Mouse (Mus musculus) gastrocnemius, adult 2 months (tissue): ENCODE measurements at regions not wholly inside any gene's neighbourhood (a gene's known extent, or its start where the extent isn't known, plus 50 kb on each side); places are given as distances from the start of the nearest gene placed in this dataset.

Experiments
- DNase-seq: peaks from one replicate; pipeline ENCODE4 v3.0.0; 2022
- H3K27ac ChIP-seq: fragments of 200-600 bp; 2 replicates; pipeline ENCODE4 v1.8.1; 2022; ENCODE audit warnings: mild to moderate bottlenecking
- H3K4me3 ChIP-seq: fragments of 200-600 bp; 2 replicates; pipeline ENCODE4 v1.8.1; 2022; ENCODE audit warnings: mild to moderate bottlenecking, moderate library complexity
- CTCF ChIP-seq: fragments of 200-600 bp; IDR thresholded peaks from 2 replicates; pipeline ENCODE4 v1.8.1; 2022; ENCODE audit warnings: antibody characterized with exemption, mild to moderate bottlenecking, moderate library complexity
- intact Hi-C: fragments of 180-260 bp; cut with DNase I; formaldehyde crosslinking; loops from one replicate; pipeline ENCODE4 v1.15.1; 2025

DNA sequence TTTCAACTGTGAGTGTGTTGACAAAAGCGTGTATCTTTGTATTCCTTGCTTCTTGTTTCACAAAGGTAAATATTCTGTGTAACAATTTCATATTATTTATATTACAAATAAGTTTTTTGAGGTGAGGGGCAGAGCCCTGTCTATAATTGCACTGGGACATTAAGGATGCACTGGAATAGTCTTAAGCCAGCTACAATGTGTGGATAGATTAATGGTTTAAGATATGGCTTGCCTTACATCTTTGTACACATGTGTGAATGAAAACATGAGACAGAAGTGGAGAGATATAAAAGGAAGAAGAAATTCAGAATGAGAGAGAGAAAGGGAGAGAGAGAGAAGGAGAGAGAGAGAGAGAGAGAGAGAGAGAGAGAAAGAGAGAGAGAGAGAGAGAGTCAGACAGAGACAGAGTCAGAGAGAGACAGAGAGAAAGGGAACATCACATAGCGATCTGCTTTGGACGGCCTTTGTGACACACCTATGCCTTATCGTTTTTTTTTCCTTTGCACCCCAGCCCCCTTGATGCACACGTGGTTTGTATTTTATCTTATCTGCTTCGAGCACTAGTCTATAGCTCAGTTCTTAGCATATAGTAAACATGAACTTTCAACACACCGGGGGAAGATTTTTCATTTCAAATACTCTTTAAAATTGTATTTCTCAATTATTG lies 136.3 kb downstream of the Bmp2 start:
- intact Hi-C loops = no loop called here
- TF ChIP-seq CTCF = no peak
- Histone ChIP-seq H3K4me3 (no peak overlapping the region), H3K27ac (no peak overlapping the region)
- DNase-seq = no peak

GRCm38 (mm10) chr2:133688788-133689155 lies 136.8 kb downstream of the Bmp2 start:
- no peak overlapping the region for H3K4me3 ChIP-seq
- H3K27ac ChIP-seq = no peak overlapping the region
- no peak for TF ChIP-seq CTCF
- intact Hi-C loops = no loop called here
- DNase-seq = no peak

DNA sequence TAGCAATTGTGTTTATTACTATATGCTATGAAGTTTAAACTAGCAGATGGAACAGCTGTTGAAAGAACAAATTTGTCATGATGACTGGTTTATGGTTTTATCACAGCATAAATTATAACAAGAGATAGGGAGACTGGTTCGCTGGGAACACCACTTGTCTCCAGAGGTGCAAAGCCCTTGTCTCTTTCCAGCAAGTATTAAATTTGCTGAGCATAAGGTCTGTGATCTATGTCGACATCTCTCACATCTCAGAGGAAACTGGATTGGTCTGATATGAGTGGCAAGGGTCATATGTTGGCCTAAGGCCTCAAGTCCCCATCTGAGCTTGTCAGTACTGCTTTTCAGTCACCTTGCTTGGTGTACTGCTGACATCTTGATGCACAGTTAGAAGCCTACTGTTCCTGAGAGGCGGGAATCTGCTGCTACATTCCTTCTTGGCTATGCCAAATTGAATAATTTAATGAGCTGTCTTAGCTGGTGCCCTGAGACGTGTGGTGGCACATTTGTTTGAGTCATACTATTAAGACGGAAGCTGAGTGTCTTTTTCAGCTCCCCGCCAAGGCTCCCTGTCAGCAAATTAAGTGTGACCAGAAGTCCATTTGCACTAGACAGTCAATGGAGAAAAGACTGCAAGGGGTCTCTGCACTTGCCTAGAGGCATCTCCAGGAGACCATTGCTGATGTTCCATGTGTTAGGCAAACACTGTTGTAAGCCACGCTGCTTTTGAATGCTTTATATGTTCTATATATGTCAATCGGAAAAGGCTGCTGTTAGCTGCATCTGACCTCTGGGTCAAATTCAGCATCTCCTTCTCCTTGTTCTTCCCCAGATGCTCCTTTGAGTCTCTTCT lies 157.0 kb downstream of the Bmp2 start:
- DNase-seq = no peak
- intact Hi-C loops = no loop called here
- H3K4me3 ChIP-seq = no peak overlapping the region
- no peak overlapping the region for H3K27ac ChIP-seq
- no peak for TF ChIP-seq CTCF

GRCm38 (mm10) chr2:133716243-133716642 lies 164.3 kb downstream of the Bmp2 start:
- intact Hi-C loops = no loop called here
- no peak overlapping the region for H3K27ac ChIP-seq
- H3K4me3 ChIP-seq = no peak overlapping the region
- no peak for DNase-seq
- TF ChIP-seq CTCF = no peak

DNA sequence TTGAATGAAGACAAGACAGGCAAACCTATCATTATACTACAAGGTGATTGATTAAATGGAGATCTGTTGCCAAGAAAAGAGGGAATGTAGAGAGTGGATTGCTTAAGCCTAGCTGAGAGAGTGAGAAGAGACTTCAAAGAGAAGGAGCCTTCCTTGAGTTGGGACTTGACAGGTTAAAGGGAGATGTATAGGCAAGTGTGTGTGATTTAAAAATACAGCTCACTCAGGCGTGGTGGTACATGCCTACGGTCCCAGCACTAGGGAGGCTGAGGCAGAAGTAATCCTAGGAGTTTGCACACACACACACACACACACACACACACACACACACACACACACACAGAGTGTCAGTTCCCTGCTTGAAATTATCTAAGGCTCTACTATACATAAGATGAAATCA lies 165.1 kb downstream of the Bmp2 start:
- Histone ChIP-seq H3K4me3 (no peak overlapping the region), H3K27ac (no peak overlapping the region)
- intact Hi-C loops = no loop called here
- TF ChIP-seq CTCF = no peak
- DNase-seq = no peak

GRCm38 (mm10) chr2:133724310-133724709 lies 172.4 kb downstream of the Bmp2 start:
- H3K4me3 ChIP-seq = no peak overlapping the region
- no peak for DNase-seq
- peak; percentile 65 for TF ChIP-seq CTCF
- intact Hi-C loops = loop anchor here (5.0 to 10.0 kb wide), 2 partner anchors 110 to 177 kb away; no protein-coding TSS in a partner anchor
- H3K27ac ChIP-seq = no peak overlapping the region

GRCm38 (mm10) chr2:133724757-133725156 lies 172.8 kb downstream of the Bmp2 start:
- intact Hi-C loops = loop anchor here (5.0 to 10.0 kb wide), 2 partner anchors 110 to 177 kb away; no protein-coding TSS in a partner anchor

GRCm38 (mm10) chr2:133734469-133735225 lies 182.7 kb downstream of the Bmp2 start:
- no peak overlapping the region for H3K4me3 ChIP-seq
- no peak overlapping the region for H3K27ac ChIP-seq
- no peak for TF ChIP-seq CTCF
- intact Hi-C loops = no loop called here
- no peak for DNase-seq

More at GRCm38 (mm10) chr2:133724757-133725156, 172.8 kb downstream of the Bmp2 start:
- no peak for TF ChIP-seq CTCF
- Histone ChIP-seq H3K27ac (no peak overlapping the region), H3K4me3 (no peak overlapping the region)
- no peak for DNase-seq

- Histone ChIP-seq H3K4me3 (no peak overlapping the region), H3K27ac (no peak overlapping the region)
- intact Hi-C loops = no loop called here
- DNase-seq = no peak
- TF ChIP-seq CTCF = no peak
Observed at GRCm38 (mm10) chr2:133738839-133739430, 187.0 kb downstream of the Bmp2 start.

- H3K27ac ChIP-seq = no peak overlapping the region
- H3K4me3 ChIP-seq = no peak overlapping the region
- no peak for TF ChIP-seq CTCF
- no peak for DNase-seq
- intact Hi-C loops = no loop called here
Observed at GRCm38 (mm10) chr2:133748493-133748892, 196.5 kb downstream of the Bmp2 start.

DNA sequence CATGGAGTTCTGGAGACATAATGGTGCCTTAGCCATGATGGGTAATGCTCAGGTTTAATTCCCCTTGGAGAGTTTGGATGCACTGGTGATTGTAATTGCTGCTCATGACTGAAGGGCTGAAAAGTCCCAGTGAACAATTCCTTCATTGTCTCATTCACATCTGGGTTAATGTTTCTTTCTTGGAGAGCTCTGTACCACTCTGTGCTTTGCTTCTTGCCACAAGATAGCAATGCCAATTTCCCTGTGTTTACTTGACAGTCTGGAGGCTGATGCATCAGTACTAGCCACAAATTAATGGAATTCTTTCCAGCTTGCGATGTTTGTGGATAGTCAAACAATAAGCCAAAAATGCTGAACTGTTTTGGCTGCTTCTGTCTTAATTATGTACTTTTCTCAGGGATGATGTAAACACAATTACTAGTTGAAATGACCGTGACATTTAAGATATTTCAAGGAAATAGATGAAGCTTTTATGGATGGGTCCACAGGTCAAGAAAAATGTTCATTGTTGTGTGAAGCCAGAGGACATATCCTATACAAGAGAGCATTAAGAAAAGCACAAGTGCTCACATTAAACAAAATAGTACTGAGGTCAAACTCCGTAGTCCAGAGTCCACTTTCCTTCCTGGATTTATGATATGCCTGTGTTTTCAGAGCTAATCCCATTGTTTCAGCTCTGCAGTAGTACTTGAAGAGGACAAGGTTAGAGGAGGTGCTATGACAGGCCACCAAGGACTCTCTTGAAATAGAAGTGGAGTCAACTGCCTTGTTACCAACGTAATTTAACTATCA lies 198.1 kb downstream of the Bmp2 start:
- intact Hi-C loops = no loop called here
- no peak overlapping the region for H3K27ac ChIP-seq
- no peak for DNase-seq
- no peak overlapping the region for H3K4me3 ChIP-seq
- TF ChIP-seq CTCF = no peak

DNA sequence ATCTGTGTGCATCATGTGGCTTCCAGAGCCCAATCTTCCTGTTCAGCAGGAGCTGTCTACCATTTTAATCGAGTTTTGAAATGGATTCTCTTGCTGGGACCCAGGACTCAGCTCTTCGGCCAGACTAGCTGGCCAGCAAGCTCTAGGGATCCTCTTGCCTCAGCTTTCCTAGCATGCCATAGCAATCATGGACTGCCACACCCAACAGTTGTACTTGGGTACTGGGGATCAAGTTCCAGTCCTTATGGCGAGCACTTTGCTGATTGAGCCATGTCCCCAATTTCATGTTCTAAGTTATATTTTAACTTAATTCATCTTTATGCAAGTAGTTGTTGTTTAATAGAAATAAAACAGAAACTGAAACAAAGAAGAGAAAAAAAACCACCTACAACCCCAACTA lies 202.1 kb downstream of the Bmp2 start:
- no peak for TF ChIP-seq CTCF
- intact Hi-C loops = no loop called here

More for the DNA sequence above, 202.1 kb downstream of the Bmp2 start:
- no peak for DNase-seq
- Histone ChIP-seq H3K27ac (no peak overlapping the region), H3K4me3 (no peak overlapping the region)
